Mouse (Mus musculus): Measurements from ENCODE around the gene Atp8b3. TPM values are rescaled to one million over a fixed set of nuclear protein-coding genes. Genes with fewer than 3 reads are reported as not detected.

Atp8b3 gene
- polyA plus RNA-seq, 1 experiment from 2014 or later, result 0.76 TPM

Other genes starting within 250 kb of the Atp8b3 start
- 622 and 707 TPM in 2 replicates for gene Rps15, start 246.7 kb downstream of the Atp8b3 start, polyA plus RNA-seq (2014; fragmentation: Nextera tagmentation; extraction: Ambion mirVana)
- 241 and 259 TPM in 2 replicates for gene Apc2, start 243.1 kb downstream of the Atp8b3 start, polyA plus RNA-seq (2014; fragmentation: Nextera tagmentation; extraction: Ambion mirVana)
- 20.4 and 21.6 TPM in 2 replicates for gene 2310011J03Rik, start 218.6 kb downstream of the Atp8b3 start, polyA plus RNA-seq (2014; fragmentation: Nextera tagmentation; extraction: Ambion mirVana)
- gene Pcsk4, start 209.6 kb downstream of the Atp8b3 start, polyA plus RNA-seq (2014; fragmentation: Nextera tagmentation; extraction: Ambion mirVana), result 2.5 and 3.5 TPM in 2 replicates
- 5.3 and 7.3 TPM in 2 replicates for gene Reep6, start 209.2 kb downstream of the Atp8b3 start, polyA plus RNA-seq (2014; fragmentation: Nextera tagmentation; extraction: Ambion mirVana)
- 0.26 TPM in 1 of 2 replicates, not detected in the other for gene Adamtsl5, start 190.7 kb downstream of the Atp8b3 start, polyA plus RNA-seq (2014; fragmentation: Nextera tagmentation; extraction: Ambion mirVana)
- 2.9 and 3.2 TPM in 2 replicates for gene Plk5, start 182.7 kb downstream of the Atp8b3 start, polyA plus RNA-seq (2014; fragmentation: Nextera tagmentation; extraction: Ambion mirVana)
- 17.3 and 28.2 TPM in 2 replicates for gene Mex3d, start 151.5 kb downstream of the Atp8b3 start, polyA plus RNA-seq (2014; fragmentation: Nextera tagmentation; extraction: Ambion mirVana)
- gene Mbd3, start 139.6 kb downstream of the Atp8b3 start, polyA plus RNA-seq (2014; fragmentation: Nextera tagmentation; extraction: Ambion mirVana), result 166 and 208 TPM in 2 replicates
- 532 and 742 TPM in 2 replicates for gene Uqcr11, start 132.3 kb downstream of the Atp8b3 start, polyA plus RNA-seq (2014; fragmentation: Nextera tagmentation; extraction: Ambion mirVana)
- 49.8 and 60.4 TPM in 2 replicates for gene Tcf3, start 105.5 kb downstream of the Atp8b3 start, polyA plus RNA-seq (2014; fragmentation: Nextera tagmentation; extraction: Ambion mirVana)
- gene Onecut3, start 44.3 kb downstream of the Atp8b3 start, polyA plus RNA-seq (2014; fragmentation: Nextera tagmentation; extraction: Ambion mirVana), result 2.2 and 2.4 TPM in 2 replicates
- 31.7 and 34.2 TPM in 2 replicates for gene Rexo1, start 22.4 kb upstream of the Atp8b3 start, polyA plus RNA-seq (2014; fragmentation: Nextera tagmentation; extraction: Ambion mirVana)
- 4.9 and 5.0 TPM in 2 replicates for gene Klf16, start 38.2 kb upstream of the Atp8b3 start, polyA plus RNA-seq (2014; fragmentation: Nextera tagmentation; extraction: Ambion mirVana)
- 128 and 151 TPM in 2 replicates for gene Abhd17a, start 51.2 kb upstream of the Atp8b3 start, polyA plus RNA-seq (2014; fragmentation: Nextera tagmentation; extraction: Ambion mirVana)
- 62.1 and 67.6 TPM in 2 replicates for gene Scamp4, start 63.7 kb upstream of the Atp8b3 start, polyA plus RNA-seq (2014; fragmentation: Nextera tagmentation; extraction: Ambion mirVana)
- gene Adat3, start 63.8 kb upstream of the Atp8b3 start, polyA plus RNA-seq (2014; fragmentation: Nextera tagmentation; extraction: Ambion mirVana), result 4.9 and 5.0 TPM in 2 replicates
- 2.5 and 2.6 TPM in 2 replicates for gene Gm49322, start 66.9 kb upstream of the Atp8b3 start, polyA plus RNA-seq (2014; fragmentation: Nextera tagmentation; extraction: Ambion mirVana)
- 74.1 and 98.5 TPM in 2 replicates for gene Csnk1g2, start 83.7 kb upstream of the Atp8b3 start, polyA plus RNA-seq (2014; fragmentation: Nextera tagmentation; extraction: Ambion mirVana)
- gene Btbd2, start 117.9 kb upstream of the Atp8b3 start, polyA plus RNA-seq (2014; fragmentation: Nextera tagmentation; extraction: Ambion mirVana), result 80.1 and 88.8 TPM in 2 replicates
- gene Mknk2, start 139.0 kb upstream of the Atp8b3 start, polyA plus RNA-seq (2014; fragmentation: Nextera tagmentation; extraction: Ambion mirVana), result 46.7 and 54.2 TPM in 2 replicates
- gene Mob3a, start 162.9 kb upstream of the Atp8b3 start, polyA plus RNA-seq (2014; fragmentation: Nextera tagmentation; extraction: Ambion mirVana), result 45.2 and 47.3 TPM in 2 replicates
- gene Izumo4, start 163.1 kb upstream of the Atp8b3 start, polyA plus RNA-seq (2014; fragmentation: Nextera tagmentation; extraction: Ambion mirVana), result 22.4 and 25.1 TPM in 2 replicates
- 106 and 116 TPM in 2 replicates for gene Ap3d1, start 203.1 kb upstream of the Atp8b3 start, polyA plus RNA-seq (2014; fragmentation: Nextera tagmentation; extraction: Ambion mirVana)
- 23.4 and 27.9 TPM in 2 replicates for gene Dot1l, start 216.1 kb upstream of the Atp8b3 start, polyA plus RNA-seq (2014; fragmentation: Nextera tagmentation; extraction: Ambion mirVana)

All from midbrain, embryonic 14.5 days (tissue).